Mouse (Mus musculus) megakaryocyte, embryonic 14.5 days (primary cell): ENCODE results near the gene Prkacb.

Source experiments
- FLI1 ChIP-seq: IDR thresholded peaks from 2 replicates; pipeline ENCODE4 v1.6.1; 2012; ENCODE audit warnings: low read length, inconsistent platforms, mixed read lengths
- GATA1 ChIP-seq: IDR thresholded peaks from 3 replicates; pipeline ENCODE4 v1.6.1; 2012; ENCODE audit warnings: mixed read lengths, low read length, inconsistent platforms, borderline replicate concordance

- TF ChIP-seq GATA1 = no peak
- TF ChIP-seq FLI1 = no peak
Observed at GRCm38 (mm10) chr3:146680625-146681024, 132.2 kb downstream of the Prkacb start.
